Mouse (Mus musculus) ES-Bruce4 (cell line): ENCODE data around the gene Ppt1.

Source experiments
- CTCF ChIP-seq: IDR thresholded peaks from one replicate; pipeline ENCODE4 v1.8.1; 2011; ENCODE audit warnings: low read depth, low read length
- EP300 ChIP-seq: IDR thresholded peaks from 2 replicates; pipeline ENCODE4 v1.6.1; 2011; ENCODE audit warnings: low read depth, low read length; ENCODE audit not compliant: insufficient read depth
- POLR2A ChIP-seq: IDR thresholded peaks from one replicate; pipeline ENCODE4 v1.8.1; 2011; ENCODE audit warnings: low read length; ENCODE audit not compliant: insufficient read depth

DNA sequence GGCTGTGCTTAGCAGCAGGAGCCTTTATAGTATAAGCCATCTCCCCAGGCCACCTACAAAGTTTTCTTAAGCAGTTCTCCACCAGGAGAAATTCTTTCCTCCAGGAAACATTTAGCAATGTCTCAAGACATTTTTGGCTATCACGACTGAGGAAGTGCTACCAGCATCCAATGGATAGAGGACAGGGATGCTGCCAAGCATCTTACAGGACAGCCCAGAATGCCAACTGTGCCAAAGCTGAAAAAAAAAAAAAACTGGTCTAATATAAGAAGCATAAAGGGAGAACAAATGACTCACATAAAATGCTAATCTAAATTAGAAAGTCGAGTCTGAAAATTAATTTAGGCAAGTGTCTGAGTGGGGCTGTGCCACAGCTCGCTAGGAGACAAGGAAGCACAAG lies 46.5 kb downstream of the Ppt1 start:
- TF ChIP-seq CTCF (no peak), POLR2A (no peak), EP300 (no peak)
